Mouse (Mus musculus) erythroblast, embryonic 14.5 days (primary cell): ENCODE measurements around the gene Cp. TPM values are rescaled to one million over a fixed set of nuclear protein-coding genes. Genes with fewer than 3 reads are reported as not detected.

Source experiments
- H3K27me3 ChIP-seq: 2 replicates; pipeline ENCODE4 v1.6.1; 2012; ENCODE audit warnings: inconsistent platforms; ENCODE audit not compliant: control insufficient read depth
- H3K36me3 ChIP-seq: 2 replicates; pipeline ENCODE4 v1.6.1; 2012; ENCODE audit warnings: mild to moderate bottlenecking, inconsistent platforms; ENCODE audit not compliant: control insufficient read depth
- H3K4me1 ChIP-seq: 2 replicates; pipeline ENCODE4 v1.6.1; 2012; ENCODE audit warnings: inconsistent platforms; ENCODE audit not compliant: control insufficient read depth
- H3K4me3 ChIP-seq: replicated peaks from 2 replicates; pipeline ENCODE3; 2012; ENCODE audit warnings: moderate library complexity, mild to moderate bottlenecking, inconsistent platforms
- H3K9me3 ChIP-seq: 2 replicates; pipeline ENCODE4 v1.6.1; 2012; ENCODE audit warnings: low read length, inconsistent platforms, mixed read lengths; ENCODE audit not compliant: control insufficient read depth
- GATA1 ChIP-seq: IDR thresholded peaks from 2 replicates; pipeline ENCODE4 v1.6.1; 2012; ENCODE audit warnings: low read length, inconsistent platforms, mixed read lengths
- TAL1 ChIP-seq: IDR thresholded peaks from 3 replicates; pipeline ENCODE4 v1.6.1; 2012; ENCODE audit warnings: low read length, inconsistent platforms, mixed read lengths
- polyA plus RNA-seq: library from polyadenylated mRNA; stranded (reverse); fragments of >175 nt; gene quantifications from 2 replicates; pipeline ENCODE4 v1.2.3, GENCODE M21; 2012

Gene Cp
- polyA plus RNA-seq, 1 experiment = not detected

GRCm38 (mm10) chr3:20057306-20058196, 100.7 kb downstream of the Cp start, which contains the start of gene Hltf:
Gene Hltf, plus strand, starts transcription at chr3:20057811.
- no peaks in the 10 kb centered on the region for H3K27me3 ChIP-seq
- H3K4me1 ChIP-seq = peaks cover 17% of the 10 kb centered on the region
- peak within 1 kb of the TSS; percentile 91 for H3K4me3 ChIP-seq
- no peaks in the 10 kb centered on the region for H3K9me3 ChIP-seq
- TF ChIP-seq GATA1 (peak; percentile 25; the same call in 1 of the 2 replicates), TAL1 (no peak)
- peaks cover 5% of the 10 kb centered on the region for H3K36me3 ChIP-seq

GRCm38 (mm10) chr3:20058197-20058541, 101.3 kb downstream of the Cp start:
- H3K4me3 ChIP-seq = peak overlapping the region; percentile 91
- no peak for TF ChIP-seq GATA1
- no peak for TF ChIP-seq TAL1
- peaks cover 5% of the 10 kb centered on the region for H3K36me3 ChIP-seq
- no peaks in the 10 kb centered on the region for H3K9me3 ChIP-seq
- H3K27me3 ChIP-seq = no peaks in the 10 kb centered on the region
- H3K4me1 ChIP-seq = peaks cover 17% of the 10 kb centered on the region

Other genes starting within 250 kb of the Cp start
- gene Hps3, start 78.3 kb downstream of the Cp start, polyA plus RNA-seq = 0.10 and 0.18 TPM in 2 replicates
- 0.17 and 0.28 TPM in 2 replicates for gene Hltf, start 100.8 kb downstream of the Cp start, polyA plus RNA-seq
- 0.10 and 0.16 TPM in 2 replicates for gene Gyg, start 198.3 kb downstream of the Cp start, polyA plus RNA-seq